Mouse (Mus musculus) monocyte, adult 5-6 weeks (primary cell): Measurements from ENCODE around the gene Hmx3. TPM values are rescaled to one million over a fixed set of nuclear protein-coding genes. Genes with fewer than 3 reads are reported as not detected.

Experiments used
- ATAC-seq: fragments of 153-309, 156-312 bp; replicated peaks from 2 replicates; pipeline ENCODE4 v1.8.0; 2017; ENCODE audit warnings: mild to moderate bottlenecking; ENCODE audit not compliant: low TSS enrichment, insufficient number of reproducible peaks, severe bottlenecking, poor library complexity, low FRiP score
- total RNA-seq: library from RNA; stranded (forward); fragments of 200-1000, 200-491, 200-594 nt; gene quantifications from 3 replicates; pipeline ENCODE4 v1.2.3, GENCODE M21; 2017

Hmx3 gene
- total RNA-seq, result not detected in 3 replicates

GRCm38 (mm10) chr7:131542115-131542871 lies at the start of gene Hmx3:
TSS of gene Hmx3 (plus strand) at chr7:131542867.
- ATAC-seq, result no peak

- no peak for ATAC-seq
Observed at GRCm38 (mm10) chr7:131503739-131504138, 38.9 kb upstream of the Hmx3 start.

- ATAC-seq, result peak; percentile 44; the same call in 1 of the 2 replicates
Observed at GRCm38 (mm10) chr7:131539979-131540378, 2.7 kb upstream of the Hmx3 start.

GRCm38 (mm10) chr7:131541184-131542114 lies 1.2 kb upstream of the Hmx3 start:
- ATAC-seq, result no peak

- no peak for ATAC-seq
Observed at GRCm38 (mm10) chr7:131542872-131543622, 380 bp downstream of the Hmx3 start.

GRCm38 (mm10) chr7:131543623-131544481 lies 1.2 kb downstream of the Hmx3 start:
- ATAC-seq, result no peak

- no peak for ATAC-seq
Observed at GRCm38 (mm10) chr7:131544871-131545270, 2.2 kb downstream of the Hmx3 start.

- no peak for ATAC-seq
Observed at GRCm38 (mm10) chr7:131545701-131546385, 3.2 kb downstream of the Hmx3 start.

GRCm38 (mm10) chr7:131546423-131546822 lies 3.8 kb downstream of the Hmx3 start:
- ATAC-seq, result no peak

- ATAC-seq, result no peak
Observed at GRCm38 (mm10) chr7:131547481-131547880, 4.8 kb downstream of the Hmx3 start.

- no peak for ATAC-seq
Observed at GRCm38 (mm10) chr7:131548473-131548872, 5.8 kb downstream of the Hmx3 start, which contains the start of gene Hmx2. TSS of gene Hmx2 (plus strand) at chr7:131548773.

GRCm38 (mm10) chr7:131551471-131551870 lies 8.8 kb downstream of the Hmx3 start:
- ATAC-seq, result no peak

GRCm38 (mm10) chr7:131551931-131552741 lies 9.5 kb downstream of the Hmx3 start:
- ATAC-seq, result no peak

- no peak for ATAC-seq
Observed at GRCm38 (mm10) chr7:131552781-131553180, 10.1 kb downstream of the Hmx3 start.

GRCm38 (mm10) chr7:131553771-131554175 lies 11.1 kb downstream of the Hmx3 start:
- ATAC-seq, result no peak

GRCm38 (mm10) chr7:131554341-131555180 lies 11.9 kb downstream of the Hmx3 start:
- ATAC-seq, result no peak
